Mouse (Mus musculus) left cerebral cortex, postnatal 25 days (tissue): ENCODE data around the gene D630036H23Rik. TPM values are rescaled to one million over a fixed set of nuclear protein-coding genes. Genes with fewer than 3 reads are reported as not detected.
"Not testable (repeated sequence)": the region's sequence is repeated elsewhere in the genome, so short reads cannot be mapped to it uniquely, and the experiment has no call there.

ENCODE experiments used
- DNase-seq, 2 experiments: peaks; one replicate each; pipeline ENCODE4 v3.0.0; 2022; ENCODE audit warnings: low spot score in 2 of 2, mixed read lengths in 1 of 2
- intact Hi-C: fragments of 180-260 bp; cut with DNase I; formaldehyde crosslinking; loops from one replicate; pipeline ENCODE4 v1.15.1; 2025
- total RNA-seq, 2 experiments: library from RNA; stranded (reverse); gene quantifications; 2 replicates each; pipeline ENCODE4 v1.2.3; 2021

Gene D630036H23Rik
- 1 to 10 TPM; 1.4 to 1.8 TPM for total RNA-seq

GRCm38 (mm10) chr12:36381441-36382340 is at the start of gene D630036H23Rik, which contains the start of gene Ispd:
TSS of gene D630036H23Rik (minus strand) at chr12:36382181.
TSS of gene Ispd (plus strand) at chr12:36381450.
- DNase-seq, result peak; percentile 87
- intact Hi-C loops, result no loop called here

GRCm38 (mm10) chr12:36426163-36427045 is 44.4 kb upstream of the D630036H23Rik start:
- DNase-seq, result no peak
- intact Hi-C loops, result no loop called here

GRCm38 (mm10) chr12:36425258-36425657 is 43.3 kb upstream of the D630036H23Rik start:
- intact Hi-C loops, result no loop called here
- DNase-seq, result no peak

GRCm38 (mm10) chr12:36423677-36424076 is 41.7 kb upstream of the D630036H23Rik start:
- DNase-seq, result no peak
- intact Hi-C loops, result loop anchor here (2.0 kb wide), 1 partner anchor 15 kb away; no protein-coding TSS in a partner anchor

- intact Hi-C loops, result no loop called here
- DNase-seq, result peak; percentile 9 to 16
These were observed 13.1 kb upstream of the D630036H23Rik start for GRCm38 (mm10) chr12:36395115-36395514.

GRCm38 (mm10) chr12:36386991-36387390 is 5.0 kb upstream of the D630036H23Rik start:
- no peak for DNase-seq
- intact Hi-C loops, result no loop called here

- no peak for DNase-seq
- intact Hi-C loops, result no loop called here
These were observed 3.4 kb upstream of the D630036H23Rik start for GRCm38 (mm10) chr12:36385386-36385785.

GRCm38 (mm10) chr12:36380806-36381205 is 1.2 kb downstream of the D630036H23Rik start:
- intact Hi-C loops, result no loop called here
- DNase-seq, result peak in 1 of 2 experiments; percentile 11

GRCm38 (mm10) chr12:36380254-36380653 is 1.7 kb downstream of the D630036H23Rik start:
- intact Hi-C loops, result no loop called here
- DNase-seq, result no peak

- intact Hi-C loops, result not testable (repeated sequence)
- DNase-seq, result peak; percentile 14 to 68
These were observed 5.6 kb downstream of the D630036H23Rik start for GRCm38 (mm10) chr12:36376391-36376790.

- DNase-seq, result no peak
- intact Hi-C loops, result no loop called here
These were observed 8.6 kb downstream of the D630036H23Rik start for GRCm38 (mm10) chr12:36373237-36373998.

- no peak for DNase-seq
- intact Hi-C loops, result no loop called here
These were observed 18.0 kb downstream of the D630036H23Rik start for GRCm38 (mm10) chr12:36364013-36364412.

- intact Hi-C loops, result no loop called here
- DNase-seq, result no peak
These were observed 21.3 kb downstream of the D630036H23Rik start for GRCm38 (mm10) chr12:36360693-36361092.

GRCm38 (mm10) chr12:36360064-36360463 is 21.9 kb downstream of the D630036H23Rik start:
- intact Hi-C loops, result no loop called here

GRCm38 (mm10) chr12:36344131-36344530 is 37.9 kb downstream of the D630036H23Rik start:
- intact Hi-C loops, result no loop called here
- DNase-seq, result no peak

More at GRCm38 (mm10) chr12:36360064-36360463, 21.9 kb downstream of the D630036H23Rik start:
- no peak for DNase-seq

GRCm38 (mm10) chr12:36333837-36334281 is 48.1 kb downstream of the D630036H23Rik start:
- intact Hi-C loops, result no loop called here
- DNase-seq, result peak; percentile 11 to 54

- DNase-seq, result no peak
- intact Hi-C loops, result no loop called here
These were observed 49.3 kb downstream of the D630036H23Rik start for GRCm38 (mm10) chr12:36332676-36333075.
